ENCODE assay signal across 22 mouse cellular contexts in genomic region chr6:10443206-10443605, GRCm38 (mm10).
"Had no signal": no experiment of that assay in that cellular context is flagged by ENCODE, and none has a peak within 500 bp of the region (broad histone marks: within the 10 kb centered on the region; RNA-seq: fewer than 3 reads in every experiment).

No protein-coding gene starts in this region.

- ATAC-seq: hindbrain, embryonic 16.5 days; hindbrain, postnatal 0 days; inflammation-experienced regulatory T-cells, adult 6 months; intestine, embryonic 15.5 days; intestine, embryonic 16.5 days; intestine, postnatal 0 days had no signal

- DNase-seq: heart, postnatal 10 days; heart, postnatal 14 days; heart, postnatal 36 days; heart, postnatal 4 days; kidney, adult 11 months; kidney, adult 18-20 months; kidney, adult 2 months; kidney, adult 8-10 months; kidney, adult 9 months; kidney, postnatal 10 days; kidney, postnatal 14 days; kidney, postnatal 25 days; kidney, postnatal 36 days; kidney, postnatal 4 days; layer of hippocampus, adult 9-11 months; layer of hippocampus, postnatal 36 days had no signal
